Mouse (Mus musculus): ENCODE data around the gene Bglap.

Bglap gene

GRCm38 (mm10) chr3:88339006-88339405 lies 45.3 kb downstream of the Bglap start:
- DNase-seq = no peak

GRCm38 (mm10) chr3:88338316-88338715 lies 45.9 kb downstream of the Bglap start:
- DNase-seq = no peak

- DNase-seq = no peak
Measured at GRCm38 (mm10) chr3:88337367-88338020, 46.8 kb downstream of the Bglap start.

- DNase-seq = peak; percentile 98
Measured at GRCm38 (mm10) chr3:88336058-88337013, 47.9 kb downstream of the Bglap start, which contains the start of the genes Tmem79 and Smg5. TSS of gene Tmem79 (minus strand) at chr3:88336148. TSS of gene Smg5 (plus strand) at chr3:88336260.

- no peak for DNase-seq
Measured at GRCm38 (mm10) chr3:88335436-88336053, 48.7 kb downstream of the Bglap start.

- no peak for DNase-seq
Measured at GRCm38 (mm10) chr3:88334902-88335435, 49.3 kb downstream of the Bglap start.

GRCm38 (mm10) chr3:88334029-88334658 lies 50.1 kb downstream of the Bglap start:
- DNase-seq = peak; percentile 44

All from kidney, postnatal 10 days (tissue).